Mouse (Mus musculus) hindbrain, embryonic 14.5 days (tissue): ENCODE measurements around the gene Slc6a13. TPM values are rescaled to one million over a fixed set of nuclear protein-coding genes. Genes with fewer than 3 reads are reported as not detected.

Source experiments
- ATAC-seq: fragments of 200-750 bp; cut with Nextera tagmentation; 2 replicates; pipeline ENCODE4 v1.8.0; 2017; ENCODE audit warnings: moderate number of reproducible peaks, mild to moderate bottlenecking, moderate TSS enrichment, moderate library complexity; ENCODE audit not compliant: low FRiP score
- DNase-seq: peaks from one replicate; pipeline ENCODE4 v3.0.0-alpha.2; 2015; ENCODE audit warnings: low spot score
- H3K27ac ChIP-seq: fragments of 300-500 bp; sonication (generic); 2 replicates; pipeline ENCODE4 v1.5.1; 2014; ENCODE audit warnings: mild to moderate bottlenecking, moderate library complexity
- H3K27me3 ChIP-seq: fragments of 300-500 bp; sonication (generic); 2 replicates; pipeline ENCODE4 v1.6.1; 2014; ENCODE audit warnings: mild to moderate bottlenecking, low read length, mixed read lengths; ENCODE audit not compliant: control insufficient read depth, insufficient read depth
- H3K36me3 ChIP-seq: fragments of 300-500 bp; sonication (generic); replicated peaks from 2 replicates; pipeline ENCODE4 v1.6.1; 2014; ENCODE audit not compliant: control insufficient read depth, insufficient read depth
- H3K4me1 ChIP-seq: fragments of 300-500 bp; sonication (generic); replicated peaks from 2 replicates; pipeline ENCODE4 v1.6.1; 2014; ENCODE audit warnings: antibody characterized with exemption, low read length, mixed read lengths; ENCODE audit not compliant: control insufficient read depth, insufficient read depth
- H3K4me2 ChIP-seq: fragments of 300-500 bp; sonication (generic); replicated peaks from 2 replicates; pipeline ENCODE4 v1.6.1; 2014; ENCODE audit warnings: mild to moderate bottlenecking, moderate library complexity
- H3K4me3 ChIP-seq: fragments of 300-500 bp; sonication (generic); replicated peaks from 2 replicates; pipeline ENCODE4 v1.5.1; 2014; ENCODE audit warnings: mild to moderate bottlenecking, low read length
- H3K9ac ChIP-seq: fragments of 300-500 bp; sonication (generic); 2 replicates; pipeline ENCODE4 v1.6.1; 2014
- H3K9me3 ChIP-seq: fragments of 300-500 bp; sonication (generic); 2 replicates; pipeline ENCODE4 v1.6.1; 2016; ENCODE audit warnings: low read length; ENCODE audit not compliant: control insufficient read depth
- WGBS: fragments of 180-500 bp; shearing (Covaris S2); extraction: QIAGEN DNeasy Blood & Tissue Kit; methylation state at CpG from one replicate; pipeline ENCODE4 v1.1.7; 2014; 5-methylcytosine and 5-hydroxymethylcytosine counted together
- polyA plus RNA-seq: library from polyadenylated mRNA; unstranded; fragments of >200 nt; fragmentation: Nextera tagmentation; extraction: Ambion mirVana; gene quantifications from 2 replicates; pipeline ENCODE4 v1.2.1, GENCODE M21; 2014

Gene Slc6a13
- polyA plus RNA-seq: 49.6 and 51.1 TPM in 2 replicates

DNA sequence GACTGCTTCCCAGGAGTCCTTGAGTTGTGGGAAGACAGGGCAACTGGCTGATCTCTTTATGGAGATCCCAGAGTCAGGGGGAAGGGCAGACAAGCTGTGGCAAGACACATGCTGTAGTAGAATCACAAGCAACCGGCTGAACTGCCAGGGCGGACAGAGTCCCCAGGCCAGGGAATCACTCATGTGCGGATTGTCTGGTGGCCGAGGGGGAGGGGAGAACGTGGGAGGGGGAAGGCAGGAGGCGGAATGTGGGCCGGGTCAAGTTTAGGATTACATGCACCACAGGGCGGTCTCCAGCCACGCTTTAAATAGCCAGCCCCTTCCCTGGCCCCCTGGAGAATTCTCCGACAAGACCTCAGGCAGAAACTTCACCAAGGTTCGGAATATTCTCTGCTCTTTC, at the start of gene Slc6a13:
Gene Slc6a13 (plus strand): TSS at position 274 of the 400 bp plus-strand sequence.
- H3K4me2 ChIP-seq: no peak within 1 kb of the TSS
- ATAC-seq (no peak), DNase-seq (no peak)
- 6% methylated on average over 11 of the region's 11 CpGs for WGBS
- H3K27me3 ChIP-seq: no peaks in the 10 kb centered on the region
- H3K4me3 ChIP-seq: no peak within 1 kb of the TSS
- H3K36me3 ChIP-seq: no peaks in the 10 kb centered on the region
- H3K27ac ChIP-seq: no peak within 1 kb of the TSS
- H3K9me3 ChIP-seq: no peaks in the 10 kb centered on the region
- H3K9ac ChIP-seq: no peak within 1 kb of the TSS
- H3K4me1 ChIP-seq: no peaks in the 10 kb centered on the region

GRCm38 (mm10) chr6:121250406-121250805, 49.6 kb upstream of the Slc6a13 start:
- no peaks in the 10 kb centered on the region for H3K9me3 ChIP-seq
- no peak overlapping the region for H3K4me2 ChIP-seq
- no peak for DNase-seq
- ATAC-seq: no peak
- no peak overlapping the region for H3K9ac ChIP-seq
- H3K4me3 ChIP-seq: no peak overlapping the region
- H3K36me3 ChIP-seq: no peaks in the 10 kb centered on the region
- no peak overlapping the region for H3K27ac ChIP-seq
- H3K4me1 ChIP-seq: no peaks in the 10 kb centered on the region; the same call in 1 of the 2 replicates
- no peaks in the 10 kb centered on the region for H3K27me3 ChIP-seq
- 37% methylated on average over 1 of the region's 1 CpGs for WGBS

GRCm38 (mm10) chr6:121251256-121251655, 48.8 kb upstream of the Slc6a13 start:
- no peak overlapping the region for H3K27ac ChIP-seq
- DNase-seq (no peak), ATAC-seq (no peak)
- H3K27me3 ChIP-seq: no peaks in the 10 kb centered on the region
- H3K36me3 ChIP-seq: no peaks in the 10 kb centered on the region
- H3K4me2 ChIP-seq: no peak overlapping the region
- H3K9ac ChIP-seq: no peak overlapping the region
- H3K9me3 ChIP-seq: no peaks in the 10 kb centered on the region
- H3K4me3 ChIP-seq: no peak overlapping the region
- H3K4me1 ChIP-seq: no peaks in the 10 kb centered on the region
- 76% methylated on average over 5 of the region's 5 CpGs for WGBS

- Histone ChIP-seq H3K27me3 (no peaks in the 10 kb centered on the region), H3K4me1 (no peaks in the 10 kb centered on the region), H3K4me3 (no peak overlapping the region), H3K4me2 (no peak overlapping the region), H3K9ac (no peak overlapping the region), H3K9me3 (peaks cover 4% of the 10 kb centered on the region; the same call in 1 of the 2 replicates), H3K27ac (no peak overlapping the region), H3K36me3 (no peaks in the 10 kb centered on the region)
- DNase-seq: peak; percentile 83
- no peak for ATAC-seq
- 31% methylated on average over 9 of the region's 9 CpGs for WGBS
Measured at GRCm38 (mm10) chr6:121260548-121260947, 39.5 kb upstream of the Slc6a13 start.

GRCm38 (mm10) chr6:121261233-121261632, 38.8 kb upstream of the Slc6a13 start:
- ATAC-seq: no peak
- DNase-seq: no peak
- Histone ChIP-seq H3K27me3 (no peaks in the 10 kb centered on the region), H3K9ac (no peak overlapping the region), H3K4me3 (no peak overlapping the region), H3K4me2 (no peak overlapping the region), H3K27ac (no peak overlapping the region), H3K36me3 (no peaks in the 10 kb centered on the region), H3K9me3 (peaks cover 4% of the 10 kb centered on the region; the same call in 1 of the 2 replicates), H3K4me1 (no peaks in the 10 kb centered on the region)
- WGBS: 77% methylated on average over 8 of the region's 8 CpGs

DNA sequence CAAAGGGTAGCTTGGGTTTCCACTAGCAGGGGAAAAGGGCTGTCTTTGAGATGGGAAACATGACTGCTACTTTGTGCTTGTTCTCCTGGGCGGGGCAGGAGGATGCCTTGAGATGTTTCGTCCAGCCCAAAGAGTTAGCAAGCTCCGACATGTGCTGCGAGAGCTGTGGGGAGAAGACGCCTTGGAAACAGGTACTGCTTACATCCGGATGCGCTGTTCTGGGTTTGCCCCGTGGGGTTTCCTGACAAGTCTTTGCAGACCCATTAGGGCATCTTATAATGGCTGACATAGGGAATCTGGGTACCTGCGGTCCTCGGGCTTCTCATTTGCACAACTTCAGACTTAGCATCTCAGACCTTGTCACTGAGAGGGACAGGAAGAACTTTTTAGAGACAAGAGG, 38.0 kb upstream of the Slc6a13 start:
- H3K27me3 ChIP-seq: no peaks in the 10 kb centered on the region
- no peak overlapping the region for H3K4me3 ChIP-seq
- no peak overlapping the region for H3K4me2 ChIP-seq
- H3K9ac ChIP-seq: no peak overlapping the region
- H3K9me3 ChIP-seq: peaks cover 4% of the 10 kb centered on the region; the same call in 1 of the 2 replicates
- DNase-seq: no peak
- no peaks in the 10 kb centered on the region for H3K4me1 ChIP-seq
- WGBS: 93% methylated on average over 10 of the region's 10 CpGs
- no peaks in the 10 kb centered on the region for H3K36me3 ChIP-seq
- H3K27ac ChIP-seq: no peak overlapping the region
- ATAC-seq: no peak

GRCm38 (mm10) chr6:121262496-121262895, 37.5 kb upstream of the Slc6a13 start:
- Histone ChIP-seq H3K4me3 (no peak overlapping the region), H3K4me1 (no peaks in the 10 kb centered on the region), H3K9ac (no peak overlapping the region), H3K4me2 (no peak overlapping the region), H3K9me3 (peaks cover 4% of the 10 kb centered on the region; the same call in 1 of the 2 replicates), H3K27me3 (no peaks in the 10 kb centered on the region), H3K27ac (no peak overlapping the region), H3K36me3 (no peaks in the 10 kb centered on the region)
- ATAC-seq (no peak), DNase-seq (no peak)
- 89% methylated on average over 11 of the region's 11 CpGs for WGBS

DNA sequence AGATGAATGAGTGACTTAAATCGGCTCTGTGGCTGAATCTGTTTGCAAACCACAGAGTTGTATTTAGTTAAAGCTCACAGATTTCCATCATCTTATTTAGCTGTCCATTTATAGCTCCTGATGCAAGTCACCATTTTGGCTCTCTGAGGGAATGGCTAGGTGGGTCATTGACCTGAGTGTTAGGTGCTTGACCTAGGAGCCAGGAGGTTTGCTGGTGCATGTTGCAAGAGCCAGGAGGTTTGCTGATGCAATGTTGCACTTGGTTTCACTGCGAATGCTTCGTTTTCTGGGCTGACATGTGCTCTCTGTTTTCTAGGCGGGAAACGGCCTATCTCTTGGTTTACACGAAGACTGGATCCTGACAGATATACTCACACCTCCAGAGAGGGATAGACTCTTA, 29.9 kb upstream of the Slc6a13 start:
- H3K27ac ChIP-seq: no peak overlapping the region
- no peaks in the 10 kb centered on the region for H3K4me1 ChIP-seq
- no peak overlapping the region for H3K4me3 ChIP-seq
- ATAC-seq (no peak), DNase-seq (no peak)
- H3K36me3 ChIP-seq: no peaks in the 10 kb centered on the region
- H3K27me3 ChIP-seq: no peaks in the 10 kb centered on the region
- H3K9ac ChIP-seq: no peak overlapping the region
- no peak overlapping the region for H3K4me2 ChIP-seq
- H3K9me3 ChIP-seq: no peaks in the 10 kb centered on the region
- WGBS: 83% methylated on average over 6 of the region's 6 CpGs

DNA sequence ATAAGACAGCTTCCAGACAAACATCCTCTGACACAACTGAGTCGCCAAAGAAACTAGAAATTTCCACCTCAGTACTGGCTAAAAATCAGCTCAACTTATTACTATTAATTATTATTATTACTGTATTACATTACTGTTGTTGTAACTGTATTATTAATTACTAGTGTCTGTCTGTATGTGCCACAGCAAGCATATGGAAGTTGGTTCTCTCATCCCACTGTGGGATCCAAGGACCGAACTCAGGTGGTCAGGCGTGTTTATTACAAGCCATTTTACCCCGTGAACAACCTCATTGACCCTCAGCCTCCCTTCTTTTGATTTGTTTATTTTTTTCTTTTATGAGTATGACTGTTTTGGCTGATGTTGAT, 28.3 kb upstream of the Slc6a13 start:
- Histone ChIP-seq H3K27ac (no peak overlapping the region), H3K4me1 (no peaks in the 10 kb centered on the region), H3K9ac (no peak overlapping the region), H3K36me3 (no peaks in the 10 kb centered on the region), H3K27me3 (no peaks in the 10 kb centered on the region), H3K4me3 (no peak overlapping the region), H3K4me2 (peak overlapping the region; percentile 55), H3K9me3 (no peaks in the 10 kb centered on the region)
- peak; percentile 5; the same call in 1 of the 2 replicates for ATAC-seq
- DNase-seq: no peak
- WGBS: 9% methylated on average over 4 of the region's 4 CpGs
